Mouse (Mus musculus): ENCODE data around the gene Myzap. TPM values are rescaled to one million over a fixed set of nuclear protein-coding genes. Genes with fewer than 3 reads are reported as not detected.
"Not testable (repeated sequence)": the region's sequence is repeated elsewhere in the genome, so short reads cannot be mapped to it uniquely, and the experiment has no call there.

Gene Myzap
- 1 to 10 TPM; 4.5 to 4.9 TPM for total RNA-seq (2021)
- long read RNA-seq, experiment 1, partial matches to known transcripts = 1 of 9 reads
- long read RNA-seq, experiment 1, other reads (novel, unspliced or antisense) = 4 of 9 reads
- long read RNA-seq, experiment 2, partial matches to known transcripts = 0 of 9 reads
- long read RNA-seq, experiment 2, other reads (novel, unspliced or antisense) = 5 of 9 reads

GRCm38 (mm10) chr9:71591938-71592548 lies at the start of gene Myzap:
Myzap (minus strand) TSS chr9:71592360.
- intact Hi-C loops (cut with DNase I) = no loop called here
- DNase-seq = peak; percentile 88 to 93

- intact Hi-C loops (cut with DNase I) = loop anchor here (5.0 kb wide), 1 partner anchor 552 kb away; no protein-coding TSS in a partner anchor
- no peak for DNase-seq
Measured at GRCm38 (mm10) chr9:71640361-71640927, 48.3 kb upstream of the Myzap start.

DNA sequence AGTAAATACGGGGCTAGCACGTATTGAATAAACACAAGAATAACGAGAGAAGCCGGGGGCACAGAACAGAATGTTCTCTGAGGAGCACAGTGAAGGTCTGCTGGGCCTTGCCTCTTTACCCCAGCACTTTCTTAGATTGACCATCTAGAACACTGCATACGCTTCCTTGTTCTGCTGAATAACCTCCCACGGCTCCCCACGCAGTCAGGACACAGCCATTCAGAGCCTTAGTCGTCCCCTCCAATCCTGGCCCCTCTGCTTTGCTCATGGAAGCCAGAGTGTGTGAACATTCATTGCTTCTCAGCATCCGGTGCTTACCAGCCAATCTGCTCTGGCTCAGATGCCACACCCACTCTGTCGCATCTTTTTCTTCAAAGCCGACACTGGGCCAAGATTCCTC lies 46.0 kb upstream of the Myzap start:
- no peak for DNase-seq
- intact Hi-C loops (cut with DNase I) = no loop called here

DNA sequence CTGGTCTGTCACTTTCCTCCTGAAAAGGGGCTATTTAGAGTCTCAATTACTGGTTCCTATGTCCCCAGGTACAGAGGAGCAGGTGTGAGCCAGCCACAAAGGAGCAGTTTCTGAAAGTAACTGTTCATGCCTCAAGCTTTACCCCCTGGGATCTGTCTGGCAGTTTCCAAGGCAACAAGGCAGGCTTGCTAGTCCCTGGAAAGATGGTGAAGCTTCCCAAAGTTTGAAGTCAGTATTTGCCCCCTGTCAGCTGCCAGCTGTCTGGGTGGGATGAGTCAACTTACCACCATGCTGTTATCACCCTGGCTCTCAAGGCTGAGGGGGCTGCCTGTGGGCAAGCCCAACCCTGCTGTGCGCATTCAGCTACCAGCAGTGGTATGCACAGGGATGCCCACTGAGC lies 44.7 kb upstream of the Myzap start:
- intact Hi-C loops (cut with DNase I) = no loop called here

DNA sequence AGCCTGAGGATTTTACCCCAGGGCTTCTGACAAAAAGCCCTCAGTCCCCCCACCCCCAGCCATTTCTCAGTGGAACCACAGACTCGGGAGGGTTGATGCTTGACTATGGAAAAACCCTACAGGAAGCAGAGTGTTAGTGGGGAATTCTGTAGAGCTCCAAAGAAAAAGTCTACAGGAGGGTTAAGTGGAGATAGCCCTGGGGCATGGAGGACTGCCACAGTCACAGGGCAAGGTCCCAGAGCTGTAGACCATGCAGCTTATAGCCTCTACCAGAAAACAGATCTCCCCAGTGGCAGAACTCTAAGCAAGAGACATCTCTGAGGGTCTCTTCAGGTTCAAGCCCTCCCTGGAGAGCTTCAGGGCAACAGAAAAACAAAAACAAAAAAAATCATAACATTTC lies 43.5 kb upstream of the Myzap start:
- intact Hi-C loops (cut with DNase I) = no loop called here
- no peak for DNase-seq

More for the DNA sequence above, 44.7 kb upstream of the Myzap start:
- DNase-seq = no peak

- intact Hi-C loops (cut with DNase I) = no loop called here
- no peak for DNase-seq
Measured at GRCm38 (mm10) chr9:71634916-71635315, 42.8 kb upstream of the Myzap start.

DNA sequence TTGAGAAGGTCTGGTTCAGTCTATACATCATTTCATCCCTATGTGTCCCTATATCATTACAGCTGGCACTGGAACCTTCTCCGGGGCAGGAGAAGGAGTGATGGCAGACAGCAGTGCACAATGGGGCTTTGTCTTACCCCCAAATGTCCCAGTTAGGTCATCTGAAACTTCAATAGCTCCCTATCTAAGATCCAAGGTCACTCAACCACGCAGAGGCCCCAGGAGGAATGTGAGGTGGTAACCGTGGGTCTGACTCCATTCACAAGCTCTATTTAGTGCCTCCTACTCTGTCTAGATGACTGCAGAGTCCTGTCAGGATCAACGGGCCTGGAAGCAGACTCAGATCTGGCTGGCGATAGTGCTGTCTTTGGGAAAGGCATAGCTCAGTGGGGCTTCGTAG lies 36.8 kb upstream of the Myzap start:
- no peak for DNase-seq
- intact Hi-C loops (cut with DNase I) = no loop called here

DNA sequence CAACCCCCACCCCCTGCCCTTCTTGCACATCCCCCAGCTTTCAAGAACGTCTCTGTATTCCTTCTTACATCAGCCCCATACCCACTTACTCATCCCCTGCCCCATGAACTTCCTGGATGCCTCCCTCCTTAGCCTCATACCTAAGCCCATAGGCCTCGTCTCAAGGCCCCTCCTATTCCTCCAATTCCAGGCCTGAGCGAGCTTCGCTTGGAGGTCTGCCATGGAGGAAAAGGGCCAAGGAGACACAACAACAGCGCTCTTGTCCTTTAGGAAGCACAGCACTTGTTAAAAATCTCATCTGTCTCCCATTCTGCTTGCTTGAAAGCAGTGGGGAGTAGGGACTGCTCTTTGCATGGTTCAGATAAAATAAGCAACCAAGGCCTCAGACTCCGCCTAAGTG lies 36.1 kb upstream of the Myzap start:
- intact Hi-C loops (cut with DNase I) = no loop called here

GRCm38 (mm10) chr9:71625961-71626360 lies 33.8 kb upstream of the Myzap start:
- no peak for DNase-seq
- intact Hi-C loops (cut with DNase I) = no loop called here

More for the DNA sequence above, 36.1 kb upstream of the Myzap start:
- no peak for DNase-seq

GRCm38 (mm10) chr9:71624793-71625495 lies 32.8 kb upstream of the Myzap start:
- peak; percentile 42 to 47 for DNase-seq
- intact Hi-C loops (cut with DNase I) = no loop called here

DNA sequence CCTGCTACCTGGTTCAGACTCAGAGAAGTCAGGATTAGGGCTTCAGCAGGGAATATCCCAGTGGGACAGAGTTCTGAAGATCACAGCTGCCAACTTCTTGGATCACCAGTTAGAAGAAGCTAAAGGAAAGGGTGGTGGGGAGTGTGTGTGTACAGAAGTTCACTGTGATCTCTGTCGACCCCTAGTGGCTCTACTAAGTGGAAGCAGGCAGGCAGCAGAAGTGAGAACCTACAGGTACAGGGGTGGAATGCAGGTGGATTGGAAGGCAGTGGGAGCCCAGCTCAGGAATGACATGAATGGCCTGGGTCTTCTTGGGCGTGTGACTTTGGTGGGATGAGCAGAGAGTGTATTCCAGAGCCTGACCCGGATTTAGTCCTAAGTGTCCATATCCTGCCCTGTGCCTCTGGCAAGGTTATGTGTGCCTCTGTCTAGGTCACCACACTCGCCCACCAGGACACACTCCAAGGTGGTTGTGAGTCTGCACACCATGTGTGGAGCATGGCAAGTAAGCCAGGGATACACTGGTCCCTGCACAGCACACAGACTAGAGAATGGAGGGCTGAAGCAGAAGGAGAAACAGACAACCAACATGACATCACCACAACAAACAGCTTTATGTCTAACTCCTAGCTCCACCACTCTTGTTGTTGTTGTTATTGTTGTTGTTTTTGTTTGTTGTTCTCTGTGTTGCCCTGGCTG lies 31.9 kb upstream of the Myzap start:
- intact Hi-C loops (cut with DNase I) = loop anchor here (2.0 kb wide), 1 partner anchor 265 kb away; no protein-coding TSS in a partner anchor
- no peak for DNase-seq

- intact Hi-C loops (cut with DNase I) = loop anchor here (2.0 kb wide), 1 partner anchor 264 kb away; no protein-coding TSS in a partner anchor
- DNase-seq = no peak
Measured at GRCm38 (mm10) chr9:71622593-71622992, 30.4 kb upstream of the Myzap start.

- no peak for DNase-seq
- intact Hi-C loops (cut with DNase I) = loop anchor here (2.0 kb wide), 1 partner anchor 263 kb away; no protein-coding TSS in a partner anchor
Measured at GRCm38 (mm10) chr9:71621968-71622367, 29.8 kb upstream of the Myzap start.

GRCm38 (mm10) chr9:71620116-71620515 lies 28.0 kb upstream of the Myzap start:
- intact Hi-C loops (cut with DNase I); DNase-seq: not testable (repeated sequence)

- no peak for DNase-seq
- intact Hi-C loops (cut with DNase I) = loop anchor here (10.0 kb wide), 1 partner anchor 403 kb away; the partner anchor contains the start of gene Aldh1a2
Measured at GRCm38 (mm10) chr9:71617363-71617762, 25.2 kb upstream of the Myzap start.

- intact Hi-C loops (cut with DNase I) = loop anchor here (1.0 to 10.0 kb wide), 2 partner anchors 70 to 401 kb away; partner anchors contain the start of gene Aldh1a2
- DNase-seq = peak; percentile 57 to 68
Measured at GRCm38 (mm10) chr9:71616185-71616584, 24.0 kb upstream of the Myzap start.

GRCm38 (mm10) chr9:71614643-71615042 lies 22.5 kb upstream of the Myzap start:
- DNase-seq = no peak
- intact Hi-C loops (cut with DNase I) = loop anchor here (5.0 to 10.0 kb wide), 2 partner anchors 37 to 400 kb away; partner anchors contain the start of gene Aldh1a2

DNA sequence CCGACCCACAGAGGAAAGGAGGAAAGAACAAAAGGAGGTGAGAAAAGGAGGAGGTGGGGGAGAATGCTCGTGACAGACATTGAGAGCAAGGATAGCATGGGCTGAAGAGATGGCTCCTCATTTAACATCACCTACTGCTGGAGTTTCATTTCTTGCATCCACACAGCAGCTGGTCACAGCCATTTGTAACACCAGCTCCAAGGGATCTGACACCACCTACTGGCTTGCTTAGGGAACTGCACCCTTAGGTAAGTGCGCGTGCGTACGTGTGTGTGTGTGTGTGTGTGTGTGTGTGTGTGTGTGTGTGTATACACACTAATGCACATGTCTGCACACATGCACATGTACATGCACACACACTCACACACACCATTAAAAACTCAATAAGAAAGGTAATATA lies 20.8 kb upstream of the Myzap start:
- intact Hi-C loops (cut with DNase I) = loop anchor here (1.0 to 10.0 kb wide), 3 partner anchors 36 to 398 kb away; partner anchors contain the start of gene Aldh1a2
- DNase-seq = no peak

- no peak for DNase-seq
- intact Hi-C loops (cut with DNase I) = loop anchor here (5.0 to 10.0 kb wide), 2 partner anchors 35 to 397 kb away; partner anchors contain the start of gene Aldh1a2
Measured at GRCm38 (mm10) chr9:71611876-71612275, 19.7 kb upstream of the Myzap start.

DNA sequence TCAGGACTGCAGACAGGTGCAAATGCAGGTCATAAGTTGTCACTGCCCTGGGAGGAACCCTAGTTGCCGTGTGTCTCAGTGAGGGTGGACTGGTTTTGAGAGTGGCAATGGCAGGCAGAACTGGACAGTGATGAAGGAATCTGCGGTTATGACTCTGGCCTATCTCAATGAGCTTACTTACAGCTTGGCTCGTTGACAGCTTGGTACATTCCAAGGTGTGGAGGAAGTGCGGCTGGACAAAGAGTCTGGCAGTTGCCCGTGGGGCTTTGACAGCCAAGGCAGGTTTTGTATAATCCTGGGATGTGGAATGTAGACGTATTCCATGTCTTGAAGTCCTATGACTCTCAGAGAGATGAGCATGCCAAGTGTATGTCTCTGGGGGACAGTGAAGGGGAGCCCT lies 16.9 kb upstream of the Myzap start:
- intact Hi-C loops (cut with DNase I) = no loop called here
- DNase-seq = no peak

All from gastrocnemius, postnatal 36 days (tissue).